Mouse (Mus musculus): Measurements from ENCODE around the gene Hrk. TPM values are rescaled to one million over a fixed set of nuclear protein-coding genes. Genes with fewer than 3 reads are reported as not detected.
A peak's percentile ranks its signal among the peaks of the same experiment; 100 is the strongest.

Hrk gene
- total and polyA plus RNA-seq, 3 experiments: 0.20 to 0.50 (median 0.50) TPM

GRCm38 (mm10) chr5:118160691-118161090, 3.8 kb upstream of the Hrk start:
- no peak overlapping the region for H3K4me3 ChIP-seq
- H3K27ac ChIP-seq: no peak overlapping the region
- no peak for TF ChIP-seq POLR2A (IDR thresholded peaks at IDR 0.05; ENCODE audit: insufficient read depth, low read depth, low read length)
- TF ChIP-seq EP300 (IDR thresholded peaks at IDR 0.05; ENCODE audit: insufficient read depth, low read depth, low read length): no peak
- TF ChIP-seq CTCF (IDR thresholded peaks at IDR 0.05): no peak
- 26% methylated on average over 4 of the region's 4 CpGs for WGBS
- H3K79me2 ChIP-seq (replicated peaks; ENCODE audit: control insufficient read depth, insufficient read depth, low read length): no peaks in the 10 kb centered on the region
- H3K36me3 ChIP-seq (ENCODE audit: control insufficient read depth, insufficient read depth, low read length): no peaks in the 10 kb centered on the region
- intact Hi-C loops (cut with DNase I): no loop called here
- DNase-seq: no peak
- no peaks in the 10 kb centered on the region for H3K4me1 ChIP-seq (ENCODE audit: control insufficient read depth, insufficient read depth, low read length)
- peaks cover 2% of the 10 kb centered on the region; the same call in 1 of the 2 replicates for H3K27me3 ChIP-seq (ENCODE audit: control insufficient read depth, insufficient read depth, low read length)
- H3K9ac ChIP-seq (ENCODE audit: low read depth, low read length): no peak overlapping the region

- intact Hi-C loops (cut with DNase I): no loop called here
- no peak for TF ChIP-seq EP300 (IDR thresholded peaks at IDR 0.05; ENCODE audit: insufficient read depth, low read depth, low read length)
- TF ChIP-seq CTCF (IDR thresholded peaks at IDR 0.05): peak; percentile 66
- Histone ChIP-seq H3K79me2 (replicated peaks; ENCODE audit: control insufficient read depth, insufficient read depth, low read length) (no peaks in the 10 kb centered on the region), H3K9ac (ENCODE audit: low read depth, low read length) (no peak overlapping the region), H3K4me3 (no peak overlapping the region), H3K27ac (no peak overlapping the region), H3K4me1 (ENCODE audit: control insufficient read depth, insufficient read depth, low read length) (no peaks in the 10 kb centered on the region), H3K27me3 (ENCODE audit: control insufficient read depth, insufficient read depth, low read length) (peaks cover 8% of the 10 kb centered on the region), H3K36me3 (ENCODE audit: control insufficient read depth, insufficient read depth, low read length) (no peaks in the 10 kb centered on the region)
- DNase-seq: no peak
Observed at GRCm38 (mm10) chr5:118165462-118165861, 1.0 kb downstream of the Hrk start.

- no peak overlapping the region for H3K4me3 ChIP-seq
- intact Hi-C loops (cut with DNase I): no loop called here
- H3K4me1 ChIP-seq (ENCODE audit: control insufficient read depth, insufficient read depth, low read length): peaks cover 4% of the 10 kb centered on the region; the same call in 1 of the 2 replicates
- peaks cover 17% of the 10 kb centered on the region for H3K27me3 ChIP-seq (ENCODE audit: control insufficient read depth, insufficient read depth, low read length)
- no peak for DNase-seq
- WGBS: 75% methylated on average over 8 of the region's 8 CpGs
- TF ChIP-seq CTCF (IDR thresholded peaks at IDR 0.05): no peak
- TF ChIP-seq EP300 (IDR thresholded peaks at IDR 0.05; ENCODE audit: insufficient read depth, low read depth, low read length): no peak
- TF ChIP-seq POLR2A (IDR thresholded peaks at IDR 0.05; ENCODE audit: insufficient read depth, low read depth, low read length): no peak
- no peaks in the 10 kb centered on the region for H3K79me2 ChIP-seq (replicated peaks; ENCODE audit: control insufficient read depth, insufficient read depth, low read length)
- no peak overlapping the region for H3K27ac ChIP-seq
- H3K9ac ChIP-seq (ENCODE audit: low read depth, low read length): no peak overlapping the region
- H3K36me3 ChIP-seq (ENCODE audit: control insufficient read depth, insufficient read depth, low read length): no peaks in the 10 kb centered on the region
Observed at GRCm38 (mm10) chr5:118167561-118167995, 3.1 kb downstream of the Hrk start.

- Histone ChIP-seq H3K36me3 (ENCODE audit: control insufficient read depth, insufficient read depth, low read length) (no peaks in the 10 kb centered on the region), H3K4me1 (ENCODE audit: control insufficient read depth, insufficient read depth, low read length) (peaks cover 4% of the 10 kb centered on the region; the same call in 1 of the 2 replicates), H3K27me3 (ENCODE audit: control insufficient read depth, insufficient read depth, low read length) (peaks cover 20% of the 10 kb centered on the region), H3K9ac (ENCODE audit: low read depth, low read length) (peak overlapping the region; percentile 58), H3K4me3 (peak overlapping the region; percentile 46), H3K27ac (no peak overlapping the region), H3K79me2 (replicated peaks; ENCODE audit: control insufficient read depth, insufficient read depth, low read length) (no peaks in the 10 kb centered on the region)
- intact Hi-C loops (cut with DNase I): loop anchor here (5.0 kb wide), 1 partner anchor 73 kb away; no protein-coding TSS in a partner anchor
- TF ChIP-seq CTCF (IDR thresholded peaks at IDR 0.05) (peak; percentile 26), POLR2A (IDR thresholded peaks at IDR 0.05; ENCODE audit: insufficient read depth, low read depth, low read length) (no peak), EP300 (IDR thresholded peaks at IDR 0.05; ENCODE audit: insufficient read depth, low read depth, low read length) (no peak)
- peak; percentile 21 to 47 for DNase-seq
- 6% methylated on average over 115 of the region's 117 CpGs for WGBS
Observed at GRCm38 (mm10) chr5:118169222-118170221, 5.1 kb downstream of the Hrk start.

GRCm38 (mm10) chr5:118170888-118171529, 6.6 kb downstream of the Hrk start:
- peak; percentile 26 to 43 for DNase-seq
- under 1% methylated on average over 25 of the region's 25 CpGs for WGBS
- H3K27ac ChIP-seq: no peak overlapping the region
- H3K4me1 ChIP-seq (ENCODE audit: control insufficient read depth, insufficient read depth, low read length): peaks cover 4% of the 10 kb centered on the region; the same call in 1 of the 2 replicates
- peaks cover 21% of the 10 kb centered on the region for H3K27me3 ChIP-seq (ENCODE audit: control insufficient read depth, insufficient read depth, low read length)
- H3K36me3 ChIP-seq (ENCODE audit: control insufficient read depth, insufficient read depth, low read length): no peaks in the 10 kb centered on the region
- H3K79me2 ChIP-seq (replicated peaks; ENCODE audit: control insufficient read depth, insufficient read depth, low read length): no peaks in the 10 kb centered on the region
- no peak overlapping the region; the same call in 1 of the 2 replicates for H3K4me3 ChIP-seq
- intact Hi-C loops (cut with DNase I): loop anchor here (5.0 kb wide), 1 partner anchor 71 kb away; no protein-coding TSS in a partner anchor
- TF ChIP-seq CTCF (IDR thresholded peaks at IDR 0.05) (peak; percentile 46), POLR2A (IDR thresholded peaks at IDR 0.05; ENCODE audit: insufficient read depth, low read depth, low read length) (no peak), EP300 (IDR thresholded peaks at IDR 0.05; ENCODE audit: insufficient read depth, low read depth, low read length) (no peak)
- no peak overlapping the region for H3K9ac ChIP-seq (ENCODE audit: low read depth, low read length)

Measured in heart, adult 2 months (tissue).